In genomic region chr13:6471643-6472042, GRCm38 (mm10) we compare ENCODE assay signal across 9 mouse cellular contexts.
A peak's percentile ranks its signal among the peaks of the same experiment; 100 is the strongest.
DNase-seq lines count a peak whose midpoint lies in the region; ATAC-seq and TF ChIP-seq lines count a peak whose summit lies in the region.
"Had no signal": no experiment of that assay in that cellular context is flagged by ENCODE, and none has a peak within 500 bp of the region (broad histone marks: within the 10 kb centered on the region; RNA-seq: fewer than 3 reads in every experiment).

No protein-coding gene starts in this region.

- H3ac ChIP-seq in C2C12 (ENCODE audit: control insufficient read depth, insufficient read length, low read depth): no peak overlapping the region

- H3K36me3 ChIP-seq in C2C12 (ENCODE audit: control insufficient read depth, insufficient read depth): no peaks in the 10 kb centered on the region
- H3K36me3 ChIP-seq in midbrain, embryonic 15.5 days (replicated peaks): no peaks in the 10 kb centered on the region
- H3K36me3 ChIP-seq in stomach, postnatal 0 days (ENCODE audit: control insufficient read depth, insufficient read depth, low read length): no peaks in the 10 kb centered on the region

- peak; percentile 59 for ATAC-seq in midbrain, embryonic 15.5 days (replicated peaks)
- peak; percentile 54; the same call in 1 of the 2 replicates for ATAC-seq in stomach, postnatal 0 days (ENCODE audit: low FRiP score, low TSS enrichment)

- H3K27me3 ChIP-seq in C2C12 (ENCODE audit: control insufficient read depth, insufficient read depth, insufficient read length): no peaks in the 10 kb centered on the region
- H3K27me3 ChIP-seq in midbrain, embryonic 15.5 days (replicated peaks): no peaks in the 10 kb centered on the region
- H3K27me3 ChIP-seq in stomach, postnatal 0 days (ENCODE audit: control insufficient read depth, insufficient read depth, low read length): no peaks in the 10 kb centered on the region

- TF ChIP-seq CTCF in C2C12 (IDR thresholded peaks at IDR 0.05; ENCODE audit: control insufficient read depth, insufficient read depth, insufficient read length): peak; percentile 31
- peak; percentile 94 for TF ChIP-seq CTCF in stomach, postnatal 0 days (IDR thresholded peaks at IDR 0.05; ENCODE audit: low read depth)

- peak; percentile 92 for DNase-seq in adipocyte (ENCODE audit: low spot score)
- peak; percentile 38 to 73 for DNase-seq in cerebellum, postnatal 4 days (ENCODE audit: low spot score in 2 of 2)
- peak; percentile 61 for DNase-seq in gastrocnemius, postnatal 14 days
- DNase-seq in kidney, adult 18-20 months: peak; percentile 46
- DNase-seq in left cerebral cortex, postnatal 36 days (ENCODE audit: low spot score in 2 of 2): peak; percentile 49 to 73
- peak; percentile 56 for DNase-seq in stomach, postnatal 0 days (ENCODE audit: low spot score)

- peaks cover 42% of the 10 kb centered on the region for H3K4me1 ChIP-seq in midbrain, embryonic 15.5 days
- no peaks in the 10 kb centered on the region for H3K4me1 ChIP-seq in stomach, postnatal 0 days (replicated peaks; ENCODE audit: control insufficient read depth, insufficient read depth)

- H3K4me3 ChIP-seq in C2C12 (ENCODE audit: insufficient read depth, poor library complexity, severe bottlenecking): no peak overlapping the region
- H3K4me3 ChIP-seq in midbrain, embryonic 15.5 days: no peak overlapping the region
- H3K4me3 ChIP-seq in stomach, postnatal 0 days (ENCODE audit: low read depth, low read length): no peak overlapping the region
- H3K4me3 ChIP-seq: erythroblast, embryonic 14.5 days had no signal

- H3K27ac ChIP-seq in midbrain, embryonic 15.5 days: no peak overlapping the region
- H3K27ac ChIP-seq in stomach, postnatal 0 days (replicated peaks): no peak overlapping the region

- H3K9ac ChIP-seq in midbrain, embryonic 15.5 days: no peak overlapping the region
- no peak overlapping the region for H3K9ac ChIP-seq in stomach, postnatal 0 days (ENCODE audit: low read length)

- no peaks in the 10 kb centered on the region for H3K79me2 ChIP-seq in C2C12 (ENCODE audit: control insufficient read depth, insufficient read depth)

- WGBS in midbrain, embryonic 15.5 days: 6% methylated on average over 7 of the region's 7 CpGs
- WGBS in stomach, postnatal 0 days: 11% methylated on average over 7 of the region's 7 CpGs

- intact Hi-C loops in gastrocnemius, postnatal 14 days (cut with DNase I; ENCODE audit: low total_unique reads): loop anchor here (5.0 kb wide), 1 partner anchor 1809 kb away; no protein-coding TSS in a partner anchor
- intact Hi-C loops in left cerebral cortex, postnatal 36 days (cut with DNase I): loop anchor here (1.0 to 10.0 kb wide), 4 partner anchors 609 to 1808 kb away; no protein-coding TSS in a partner anchor

- peak overlapping the region; percentile 3; the same call in 1 of the 2 replicates for H3K4me2 ChIP-seq in midbrain, embryonic 15.5 days
- no peak overlapping the region for H3K4me2 ChIP-seq in stomach, postnatal 0 days (replicated peaks; ENCODE audit: low read depth)

- no peak for TF ChIP-seq EP300 in stomach, postnatal 0 days (optimal IDR thresholded peaks at IDR 0.05)

- no peaks in the 10 kb centered on the region for H3K9me3 ChIP-seq in midbrain, embryonic 15.5 days
- H3K9me3 ChIP-seq in stomach, postnatal 0 days (ENCODE audit: control insufficient read depth, low read length): no peaks in the 10 kb centered on the region

- H3K79me3 ChIP-seq in C2C12 (ENCODE audit: low read depth): no peaks in the 10 kb centered on the region

TF ChIP-seq in C2C12, 6 proteins besides CTCF, POLR2A, EP300 and RAD21:
- TF ChIP-seq USF1 (IDR thresholded peaks at IDR 0.05; ENCODE audit: low read depth) (no peak), MAX (IDR thresholded peaks at IDR 0.05) (peak; percentile 51)
